Mouse (Mus musculus) MEL (cell line): ENCODE measurements at regions not wholly inside any gene's neighbourhood (a gene's known extent, or its start where the extent isn't known, plus 50 kb on each side); places are given as distances from the start of the nearest gene placed in this dataset.

ENCODE experiments used
- DNase-seq: peaks from one replicate; pipeline ENCODE4 v3.0.0; 2011; ENCODE audit warnings: low read depth, low spot score
- H3K27ac ChIP-seq: 2 replicates; pipeline ENCODE4 v1.5.1; 2012; ENCODE audit warnings: low read depth, mild to moderate bottlenecking, control low read depth, low read length, moderate library complexity; ENCODE audit not compliant: control insufficient read depth
- H3K27me3 ChIP-seq, 2 experiments: fragments of 150-350 bp in 1 of 2; sonication (generic) in 1 of 2; 2 replicates each; pipeline ENCODE4 v1.6.1; 2012; ENCODE audit warnings: low read length in 2 of 2, mild to moderate bottlenecking in 2 of 2, improper control_type of control experiment in 1 of 2, moderate library complexity in 1 of 2; ENCODE audit not compliant: insufficient read depth in 2 of 2, control insufficient read depth in 1 of 2
- H3K36me3 ChIP-seq, 2 experiments: 2 replicates each; pipeline ENCODE4 v1.6.1; 2012 to 2014; ENCODE audit warnings: low read length in 2 of 2, improper control_type of control experiment in 1 of 2, inconsistent platforms in 1 of 2, mild to moderate bottlenecking in 1 of 2; ENCODE audit not compliant: insufficient read depth in 2 of 2, control insufficient read depth in 1 of 2
- H3K4me1 ChIP-seq, 2 experiments: fragments of 150-350 bp in 1 of 2; sonication (generic) in 1 of 2; 2 replicates each; pipeline ENCODE4 v1.6.1; 2012; ENCODE audit warnings: low read length in 2 of 2, improper control_type of control experiment in 1 of 2, mild to moderate bottlenecking in 1 of 2; ENCODE audit not compliant: insufficient read depth in 2 of 2, control insufficient read depth in 1 of 2
- H3K4me3 ChIP-seq, 2 experiments: fragments of 150-350 bp in 1 of 2; sonication (generic) in 1 of 2; 2 replicates each; pipeline ENCODE4 v1.5.1; 2012; ENCODE audit warnings: low read depth in 2 of 2, low read length in 2 of 2, mild to moderate bottlenecking in 2 of 2, moderate library complexity in 2 of 2, control low read depth in 1 of 2, improper control_type of control experiment in 1 of 2; ENCODE audit not compliant: control insufficient read depth in 1 of 2, insufficient read depth in 1 of 2
- H3K79me2 ChIP-seq: 2 replicates; pipeline ENCODE4 v1.6.1; 2012; ENCODE audit warnings: mild to moderate bottlenecking, low read length, moderate library complexity; ENCODE audit not compliant: control insufficient read depth, poor library complexity, insufficient read depth
- H3K9ac ChIP-seq: 2 replicates; pipeline ENCODE4 v1.6.1; 2012; ENCODE audit warnings: low read depth, mild to moderate bottlenecking, control low read depth, low read length, moderate library complexity; ENCODE audit not compliant: control insufficient read depth, poor library complexity, severe bottlenecking
- H3K9me3 ChIP-seq: fragments of 150-350 bp; sonication (generic); replicated peaks from 2 replicates; pipeline ENCODE4 v1.6.1; 2012; ENCODE audit warnings: mild to moderate bottlenecking, low read length, improper control_type of control experiment, moderate library complexity; ENCODE audit not compliant: insufficient read depth
- BHLHE40 ChIP-seq: IDR thresholded peaks from 2 replicates; pipeline ENCODE4 v1.6.1; 2012; ENCODE audit warnings: low read depth, mild to moderate bottlenecking, inconsistent platforms, low read length, improper control_type of control experiment, borderline replicate concordance
- CHD1 ChIP-seq: IDR thresholded peaks from 2 replicates; pipeline ENCODE4 v1.6.1; 2012; ENCODE audit warnings: low read depth, mild to moderate bottlenecking, inconsistent platforms, low read length, improper control_type of control experiment
- CHD2 ChIP-seq: IDR thresholded peaks from 2 replicates; pipeline ENCODE4 v1.6.1; 2011; ENCODE audit warnings: low read length, improper control_type of control experiment
- E2F4 ChIP-seq: IDR thresholded peaks from 2 replicates; pipeline ENCODE4 v1.6.1; 2011; ENCODE audit warnings: low read depth, low read length, improper control_type of control experiment, borderline replicate concordance
- ELF1 ChIP-seq: IDR thresholded peaks from 2 replicates; pipeline ENCODE4 v1.6.1; 2014; ENCODE audit warnings: low read depth, mild to moderate bottlenecking, inconsistent platforms, low read length, improper control_type of control experiment, moderate library complexity
- ETS1 ChIP-seq: IDR thresholded peaks from 2 replicates; pipeline ENCODE4 v1.6.1; 2012; ENCODE audit warnings: low read depth, mild to moderate bottlenecking, inconsistent platforms, low read length, improper control_type of control experiment, moderate library complexity
- GABPA ChIP-seq: IDR thresholded peaks from 2 replicates; pipeline ENCODE4 v1.6.1; 2012; ENCODE audit warnings: low read depth, mild to moderate bottlenecking, inconsistent platforms, low read length, improper control_type of control experiment, moderate library complexity
- GATA1 ChIP-seq: IDR thresholded peaks from 2 replicates; pipeline ENCODE4 v1.6.1; 2011; ENCODE audit warnings: low read depth, low read length, improper control_type of control experiment
- HCFC1 ChIP-seq: IDR thresholded peaks from 2 replicates; pipeline ENCODE4 v1.6.1; 2012; ENCODE audit warnings: low read depth, mild to moderate bottlenecking, inconsistent platforms, low read length, improper control_type of control experiment, moderate library complexity
- JUND ChIP-seq: IDR thresholded peaks from 2 replicates; pipeline ENCODE4 v1.6.1; 2011; ENCODE audit warnings: low read depth, mild to moderate bottlenecking, improper control_type of control experiment, low read length
- KAT2A ChIP-seq: conservative IDR thresholded peaks from 2 replicates; pipeline ENCODE4 v1.6.1; 2012; ENCODE audit warnings: low read depth, low read length, improper control_type of control experiment, inconsistent platforms
- MAFK ChIP-seq: IDR thresholded peaks from 2 replicates; pipeline ENCODE4 v1.6.1; 2011; ENCODE audit warnings: low read depth, mild to moderate bottlenecking, low read length, improper control_type of control experiment, borderline replicate concordance
- MAX ChIP-seq: IDR thresholded peaks from 2 replicates; pipeline ENCODE4 v1.6.1; 2011; ENCODE audit warnings: low read length, improper control_type of control experiment
- MAZ ChIP-seq: IDR thresholded peaks from 2 replicates; pipeline ENCODE4 v1.6.1; 2012; ENCODE audit warnings: low read depth, mild to moderate bottlenecking, inconsistent platforms, low read length, improper control_type of control experiment
- MXI1 ChIP-seq: IDR thresholded peaks from 2 replicates; pipeline ENCODE4 v1.6.1; 2011; ENCODE audit warnings: mild to moderate bottlenecking, low read depth, low read length, improper control_type of control experiment
- MYC ChIP-seq: IDR thresholded peaks from 2 replicates; pipeline ENCODE4 v1.6.1; 2011; ENCODE audit warnings: low read depth, mild to moderate bottlenecking, low read length, improper control_type of control experiment, moderate library complexity
- NELFE ChIP-seq: IDR thresholded peaks from 2 replicates; pipeline ENCODE4 v1.6.1; 2011; ENCODE audit warnings: low read depth, low read length, improper control_type of control experiment
- NRF1 ChIP-seq: IDR thresholded peaks from 2 replicates; pipeline ENCODE4 v1.6.1; 2014; ENCODE audit warnings: low read depth, mild to moderate bottlenecking, inconsistent platforms, low read length, improper control_type of control experiment, moderate library complexity; ENCODE audit not compliant: poor library complexity, insufficient read depth, severe bottlenecking
- POLR2AphosphoS5 ChIP-seq: IDR thresholded peaks from 2 replicates; pipeline ENCODE4 v1.6.1; 2012; ENCODE audit warnings: low read depth, borderline replicate concordance, mild to moderate bottlenecking, inconsistent platforms, low read length, moderate library complexity, mixed read lengths
- RAD21 ChIP-seq: IDR thresholded peaks from 2 replicates; pipeline ENCODE4 v1.6.1; 2011; ENCODE audit warnings: mild to moderate bottlenecking, low read depth, low read length, improper control_type of control experiment
- SIN3A ChIP-seq: IDR thresholded peaks from 2 replicates; pipeline ENCODE4 v1.6.1; 2012; ENCODE audit warnings: low read length, improper control_type of control experiment, inconsistent platforms
- TAL1 ChIP-seq: IDR thresholded peaks from 2 replicates; pipeline ENCODE4 v1.6.1; 2012; ENCODE audit warnings: mild to moderate bottlenecking, inconsistent platforms, low read length, moderate library complexity, mixed read lengths
- TBP ChIP-seq: IDR thresholded peaks from 2 replicates; pipeline ENCODE4 v1.8.0; 2011; ENCODE audit warnings: low read depth, low read length, improper control_type of control experiment
- UBTF ChIP-seq: IDR thresholded peaks from 2 replicates; pipeline ENCODE4 v1.6.1; 2012; ENCODE audit warnings: low read depth, mild to moderate bottlenecking, inconsistent platforms, low read length, improper control_type of control experiment, moderate library complexity, borderline replicate concordance; ENCODE audit not compliant: insufficient read depth
- USF1 ChIP-seq: IDR thresholded peaks from 2 replicates; pipeline ENCODE4 v1.6.1; 2014; ENCODE audit warnings: low read depth, mild to moderate bottlenecking, inconsistent platforms, low read length, improper control_type of control experiment, moderate library complexity
- USF2 ChIP-seq, 2 experiments: IDR thresholded peaks; 2 replicates each; pipeline ENCODE4 v1.6.1; 2011 to 2012; ENCODE audit warnings: improper control_type of control experiment in 2 of 2, low read length in 2 of 2, borderline replicate concordance in 1 of 2, inconsistent platforms in 1 of 2, low read depth in 1 of 2, mild to moderate bottlenecking in 1 of 2; ENCODE audit not compliant: insufficient read depth in 1 of 2
- ZKSCAN1 ChIP-seq: IDR thresholded peaks from 2 replicates; pipeline ENCODE4 v1.6.1; 2012; ENCODE audit warnings: low read depth, mild to moderate bottlenecking, inconsistent platforms, low read length, improper control_type of control experiment, moderate library complexity
- ZMIZ1 ChIP-seq: IDR thresholded peaks from 2 replicates; pipeline ENCODE4 v1.6.1; 2012; ENCODE audit warnings: low read depth, mild to moderate bottlenecking, inconsistent platforms, low read length, improper control_type of control experiment, moderate library complexity
- ZNF384 ChIP-seq: IDR thresholded peaks from 2 replicates; pipeline ENCODE4 v1.6.1; 2012; ENCODE audit warnings: low read depth, mild to moderate bottlenecking, inconsistent platforms, low read length, improper control_type of control experiment

DNA sequence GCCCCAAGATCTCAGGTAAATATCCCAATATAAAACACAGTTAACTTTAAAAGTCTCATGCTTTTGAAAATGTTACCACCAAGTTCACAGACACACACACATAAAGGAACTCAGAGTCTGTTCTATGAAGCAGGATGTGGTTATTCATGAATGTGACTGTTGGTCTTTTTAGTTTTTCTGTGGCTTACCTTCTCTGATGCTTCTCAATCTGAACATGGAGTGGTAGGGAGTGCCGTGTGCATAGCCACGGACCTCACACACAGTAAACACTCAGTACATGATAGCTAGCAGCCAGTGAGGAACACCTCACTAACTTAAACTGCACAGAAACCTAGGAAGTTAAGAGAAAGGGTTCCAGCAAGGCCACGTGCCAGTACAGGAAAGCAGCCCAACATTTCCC, 186.3 kb upstream of the Mvb12b start:
- H3K4me3 ChIP-seq = no peak overlapping the region
- DNase-seq = no peak
- no peak overlapping the region for H3K27ac ChIP-seq
- no peaks in the 10 kb centered on the region for H3K27me3 ChIP-seq
- no peaks in the 10 kb centered on the region for H3K79me2 ChIP-seq
- H3K4me1 ChIP-seq = no peaks in the 10 kb centered on the region
- no peaks in the 10 kb centered on the region for H3K36me3 ChIP-seq
- H3K9ac ChIP-seq = no peak overlapping the region
- H3K9me3 ChIP-seq = no peaks in the 10 kb centered on the region
- no peak for TF ChIP-seq NELFE
- no peak for TF ChIP-seq POLR2AphosphoS5
- TF ChIP-seq MAFK = no peak
- TF ChIP-seq MYC = no peak
- no peak for TF ChIP-seq CHD2
- TF ChIP-seq ZKSCAN1 = no peak
- TF ChIP-seq TAL1 = no peak
- no peak for TF ChIP-seq JUND
- TF ChIP-seq TBP = no peak
- TF ChIP-seq MXI1 = no peak
- no peak for TF ChIP-seq CHD1
- TF ChIP-seq USF2 (IDR thresholded peaks at IDR 0.05; ENCODE audit: borderline replicate concordance in 1 of 2, insufficient read depth in 1 of 2, low read depth in 1 of 2, low read length in 2 of 2) = no peak
- TF ChIP-seq SIN3A = no peak
- TF ChIP-seq KAT2A = no peak
- no peak for TF ChIP-seq GATA1
- TF ChIP-seq UBTF = no peak
- no peak for TF ChIP-seq ETS1
- TF ChIP-seq E2F4 = no peak

DNA sequence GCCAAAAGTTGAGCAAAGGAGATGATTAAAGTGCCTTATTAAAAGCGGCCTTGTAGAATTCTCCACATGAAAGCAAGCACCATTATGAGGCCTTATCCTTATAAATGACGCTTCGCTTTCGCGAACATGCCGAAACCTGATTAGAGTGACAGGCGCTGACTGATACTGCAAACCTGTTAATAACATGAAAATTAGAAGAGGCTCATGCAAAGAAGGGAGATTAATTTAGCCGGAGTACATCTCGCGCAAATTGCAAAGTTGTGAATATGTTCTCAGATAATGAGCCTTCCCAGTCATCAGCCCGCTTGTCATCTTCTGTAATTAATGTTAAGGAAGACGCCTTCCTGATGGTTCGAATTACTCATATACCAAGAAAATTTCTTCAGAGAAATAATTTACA, 177.8 kb upstream of the Mvb12b start:
- TF ChIP-seq BHLHE40 (no peak), RAD21 (no peak), CHD1 (no peak), HCFC1 (no peak), E2F4 (no peak), USF1 (no peak), POLR2AphosphoS5 (no peak), ZNF384 (no peak), ELF1 (no peak), CHD2 (no peak), MAZ (no peak), GABPA (no peak), UBTF (no peak), ETS1 (no peak), NRF1 (no peak), GATA1 (no peak), ZMIZ1 (no peak), MAX (no peak)
- TF ChIP-seq, all 39 proteins: peak for 0
- H3K79me2 ChIP-seq = no peaks in the 10 kb centered on the region
- no peak overlapping the region for H3K27ac ChIP-seq
- no peaks in the 10 kb centered on the region for H3K36me3 ChIP-seq
- no peaks in the 10 kb centered on the region for H3K27me3 ChIP-seq
- no peaks in the 10 kb centered on the region for H3K9me3 ChIP-seq
- no peak overlapping the region for H3K4me3 ChIP-seq
- no peaks in the 10 kb centered on the region for H3K4me1 ChIP-seq
- no peak overlapping the region for H3K9ac ChIP-seq
- DNase-seq = no peak
